Mouse (Mus musculus) gastrocnemius, postnatal 36 days (tissue): ENCODE data around the gene Stfa1. TPM values are rescaled to one million over a fixed set of nuclear protein-coding genes. Genes with fewer than 3 reads are reported as not detected.
"Not testable (repeated sequence)": the region's sequence is repeated elsewhere in the genome, so short reads cannot be mapped to it uniquely, and the experiment has no call there.

Source experiments
- DNase-seq, 2 experiments: peaks; one replicate each; pipeline ENCODE4 v3.0.0; 2022
- intact Hi-C: fragments of 180-260 bp; cut with DNase I; formaldehyde crosslinking; loops from one replicate; pipeline ENCODE4 v1.15.1; 2025
- long read RNA-seq, 2 experiments: library from polyadenylated mRNA; stranded (forward); transcript quantifications; one replicate each; pipeline ENCODE4 v2.0.0; 2021
- total RNA-seq, 2 experiments: library from RNA; stranded (reverse); gene quantifications; 2 replicates each; pipeline ENCODE4 v1.2.3; 2021

Gene Stfa1
- not detected for total RNA-seq
- long read RNA-seq, experiment 1, result 0 reads
- long read RNA-seq, experiment 2, result 0 reads

DNA sequence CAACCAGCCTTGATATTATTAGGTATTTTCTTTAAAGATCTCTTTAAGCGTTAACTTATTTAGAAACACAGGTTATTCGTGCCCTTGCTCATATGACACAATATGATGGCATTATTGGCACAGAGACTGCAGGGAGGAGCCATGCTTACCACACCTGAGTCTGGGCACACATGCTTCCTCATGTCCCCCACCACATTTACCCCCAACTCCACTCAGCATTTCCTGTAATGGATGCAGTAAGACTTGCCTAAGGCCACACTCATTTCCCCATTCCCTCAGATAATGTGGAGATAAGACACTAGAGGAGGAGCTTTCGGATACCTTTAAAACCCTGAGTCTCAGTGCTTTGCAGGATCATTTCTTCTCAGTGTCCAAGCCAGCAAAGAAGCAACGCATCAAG lies at the start of gene Stfa1:
Gene Stfa1, plus strand, starts transcription at position 156 of the 400 bp plus-strand sequence.
- intact Hi-C loops, DNase-seq: not testable (repeated sequence)

DNA sequence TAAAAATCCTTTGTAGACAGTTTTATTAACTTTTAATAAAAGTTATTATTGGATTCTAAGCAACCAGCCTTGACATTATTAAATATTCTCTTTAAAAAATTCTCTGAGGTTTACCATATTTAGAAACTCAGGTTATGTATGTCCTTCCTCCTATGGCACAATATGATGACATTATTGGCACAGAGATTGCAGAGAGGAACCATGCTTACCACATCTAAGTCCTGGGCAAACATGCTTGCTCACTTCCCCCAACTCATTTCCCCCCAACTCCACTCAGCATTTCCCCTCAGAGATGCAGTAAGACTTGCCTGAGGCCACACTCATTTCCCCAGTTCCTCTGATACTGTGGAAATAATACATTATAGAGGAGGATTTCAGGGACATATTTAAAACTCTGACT lies 16.2 kb upstream of the Stfa1 start:
- intact Hi-C loops, DNase-seq: not testable (repeated sequence)

DNA sequence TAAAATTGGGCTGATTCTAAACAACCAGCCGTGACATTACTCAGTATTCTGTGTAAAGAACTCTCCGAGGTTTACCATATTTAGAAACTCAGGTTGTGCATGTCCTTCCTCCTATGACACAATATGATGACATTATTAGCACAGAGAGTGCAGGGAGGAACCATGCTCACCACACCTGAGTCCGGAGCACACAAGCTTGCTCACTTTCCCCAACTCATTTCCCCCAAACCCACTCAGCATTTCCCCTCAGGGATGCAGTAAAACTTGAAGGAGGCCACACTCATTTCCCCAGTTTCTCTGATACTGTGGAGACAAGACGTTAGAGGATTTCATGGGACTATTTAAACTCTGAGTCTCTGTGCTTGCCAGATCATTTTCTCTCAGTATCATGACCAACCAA lies 12.4 kb downstream of the Stfa1 start:
- no peak for DNase-seq
- intact Hi-C loops, result no loop called here

DNA sequence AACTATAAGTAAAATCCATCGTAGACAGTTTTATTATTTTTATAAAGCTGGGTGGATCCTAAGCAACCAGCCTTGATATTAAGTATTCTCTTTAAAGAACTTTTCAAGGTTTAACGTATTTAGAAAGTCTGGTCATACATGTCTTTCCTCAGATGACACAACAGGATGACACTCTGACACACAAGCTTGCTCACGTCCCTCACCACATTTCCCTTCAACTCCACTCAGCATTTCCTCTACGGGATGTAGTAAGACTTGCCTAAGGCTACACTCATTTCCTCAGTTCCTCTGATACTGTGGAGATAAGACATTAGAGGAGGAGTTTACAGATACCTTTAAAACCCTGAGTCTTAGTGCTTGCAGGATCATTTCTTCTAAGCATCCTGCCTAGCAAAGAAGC lies 30.9 kb downstream of the Stfa1 start:
- no peak for DNase-seq
- intact Hi-C loops, result no loop called here

DNA sequence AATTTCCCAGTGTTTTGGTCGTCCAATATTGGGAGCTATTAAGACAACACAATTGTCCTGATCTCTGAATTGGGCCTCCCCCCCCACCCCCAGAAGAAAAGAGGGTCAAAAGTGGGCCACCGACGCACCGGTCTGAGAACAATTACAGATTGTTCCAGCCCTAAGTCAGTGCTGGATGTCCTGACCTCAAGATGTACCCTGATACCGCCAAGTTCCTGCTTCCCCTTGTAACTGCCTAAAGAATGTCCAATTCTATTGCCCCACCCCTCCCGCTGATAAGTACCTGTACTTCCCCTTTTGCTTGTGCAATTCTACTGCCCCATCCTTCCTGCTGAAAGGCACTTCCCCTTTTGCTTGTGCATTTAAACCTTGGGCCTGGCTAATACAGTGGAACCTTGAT lies 39.4 kb downstream of the Stfa1 start:
- intact Hi-C loops, DNase-seq: not testable (repeated sequence)

DNA sequence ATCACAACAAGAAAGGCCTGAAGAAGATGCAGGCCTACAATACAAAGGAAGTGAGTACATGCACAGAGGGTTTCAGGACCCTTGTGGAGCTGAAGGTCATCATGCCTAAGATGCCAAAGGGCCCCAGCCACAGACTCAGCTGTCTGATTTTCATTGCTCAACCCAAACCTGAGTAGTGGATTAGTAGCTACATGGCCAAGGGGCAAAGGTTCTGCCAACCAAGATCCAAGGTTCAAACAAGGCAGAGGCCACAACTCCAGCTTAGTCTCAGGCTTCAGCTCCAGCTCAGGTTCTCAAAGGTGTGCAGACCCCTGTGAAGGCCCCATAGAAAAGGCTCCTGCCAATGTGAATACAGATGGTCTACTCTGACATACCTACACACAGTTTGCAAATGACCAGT lies 42.5 kb downstream of the Stfa1 start:
- intact Hi-C loops, result no loop called here
- no peak for DNase-seq

DNA sequence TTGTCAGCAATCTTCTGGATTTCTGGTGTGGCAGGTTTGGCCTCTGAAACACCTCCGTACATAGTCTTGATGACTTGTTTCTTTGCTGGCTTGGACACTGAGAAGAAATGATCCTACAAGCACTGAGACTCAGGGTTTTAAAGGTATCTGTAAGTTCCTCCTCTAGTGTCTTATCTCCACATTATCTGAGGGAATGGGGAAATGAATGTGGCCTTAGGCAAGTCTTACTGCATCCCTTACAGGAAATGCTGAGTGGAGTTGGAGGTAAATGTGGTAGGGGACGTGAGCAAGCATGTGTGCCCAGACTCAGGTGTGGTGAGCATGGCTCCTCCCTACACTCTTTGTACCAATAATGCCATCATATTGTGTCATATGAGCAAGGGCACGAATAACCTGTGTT lies 57.5 kb downstream of the Stfa1 start, which contains the start of gene BC117090:
Gene BC117090, minus strand, starts transcription at position 101 of the 400 bp plus-strand sequence.
- DNase-seq, result no peak
- intact Hi-C loops, result no loop called here

Other genes with a start within 250 kb of the Stfa1 start
- 1 to 10 TPM; 1.2 to 1.8 TPM for gene Wdr5b, start 235.8 kb upstream of the Stfa1 start, total RNA-seq
- 100 to 1,000 TPM; 108 to 113 TPM for gene Fam162a, start 205.4 kb upstream of the Stfa1 start, total RNA-seq
- 10 to 100 TPM; 25.5 to 28.4 TPM for gene Ccdc58, start 205.3 kb upstream of the Stfa1 start, total RNA-seq
- not detected for gene Csta1, start 145.7 kb upstream of the Stfa1 start, total RNA-seq
- gene Stfa2l1, start 120.1 kb upstream of the Stfa1 start, total RNA-seq, result not detected
- not detected for gene Gm5483, start 92.7 kb upstream of the Stfa1 start, total RNA-seq
- not detected for gene Gm5416, start 66.5 kb upstream of the Stfa1 start, total RNA-seq
- not detected for gene 2010005H15Rik, start 55.5 kb upstream of the Stfa1 start, total RNA-seq
- not detected for gene BC117090, start 57.4 kb downstream of the Stfa1 start, total RNA-seq
- not detected for gene BC100530, start 90.8 kb downstream of the Stfa1 start, total RNA-seq
- not detected for gene Stfa2, start 131.5 kb downstream of the Stfa1 start, total RNA-seq
- gene Stfa3, start 178.4 kb downstream of the Stfa1 start, total RNA-seq, result not detected